Mouse (Mus musculus) adrenal gland, adult (tissue): Measurements from ENCODE around the gene Tmtc2.
A peak's percentile ranks its signal among the peaks of the same experiment; 100 is the strongest.

Experiments used
- DNase-seq, 2 experiments: peaks; one replicate each; pipeline ENCODE4 v3.0.0; 2022 to 2023; ENCODE audit warnings: low spot score in 1 of 2; ENCODE audit not compliant: inconsistent age in 2 of 2

The Tmtc2 gene

GRCm38 (mm10) chr10:105318869-105319268, 255.4 kb downstream of the Tmtc2 start:
- DNase-seq = no peak

GRCm38 (mm10) chr10:105312986-105313385, 261.3 kb downstream of the Tmtc2 start:
- DNase-seq = peak in 1 of 2 experiments; percentile 21

DNA sequence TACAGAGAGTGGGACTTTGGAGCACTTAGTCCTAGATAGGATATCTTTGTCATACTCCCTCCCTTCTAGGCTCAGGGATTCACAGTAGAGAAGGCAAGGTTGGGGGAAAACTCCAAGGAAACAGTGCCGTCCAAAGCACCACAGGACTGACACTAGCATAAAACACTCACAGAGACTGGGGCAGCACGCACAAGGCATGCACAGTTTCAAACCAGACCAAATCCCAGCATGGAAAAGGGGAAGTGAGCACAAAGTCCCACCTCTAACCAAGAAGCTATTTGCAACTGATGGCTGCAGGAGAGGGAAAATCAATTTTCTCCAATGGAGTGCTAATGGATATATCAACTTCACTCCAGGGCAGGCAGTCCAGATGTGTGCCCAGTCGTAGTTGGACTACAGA, 276.7 kb downstream of the Tmtc2 start:
- no peak for DNase-seq

DNA sequence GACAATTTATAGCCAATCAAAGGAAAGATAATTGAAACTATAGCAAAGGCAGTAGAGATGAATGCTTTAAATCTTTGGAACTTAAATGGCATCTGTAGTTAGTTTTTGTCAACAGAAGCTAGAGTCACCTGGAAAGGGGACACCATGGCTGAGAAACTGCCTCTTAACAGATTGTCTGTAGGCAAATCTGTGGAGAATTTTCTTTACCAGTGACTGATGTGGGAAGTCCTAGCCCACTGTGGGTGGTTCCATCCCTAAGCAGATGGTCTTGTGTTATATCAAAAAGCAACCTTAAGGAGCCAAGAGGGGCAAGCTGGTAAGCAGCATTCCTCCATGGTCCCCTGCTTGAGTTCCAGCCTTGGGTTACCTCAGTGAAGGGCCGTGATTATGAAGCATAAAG, 281.3 kb downstream of the Tmtc2 start:
- no peak for DNase-seq

DNA sequence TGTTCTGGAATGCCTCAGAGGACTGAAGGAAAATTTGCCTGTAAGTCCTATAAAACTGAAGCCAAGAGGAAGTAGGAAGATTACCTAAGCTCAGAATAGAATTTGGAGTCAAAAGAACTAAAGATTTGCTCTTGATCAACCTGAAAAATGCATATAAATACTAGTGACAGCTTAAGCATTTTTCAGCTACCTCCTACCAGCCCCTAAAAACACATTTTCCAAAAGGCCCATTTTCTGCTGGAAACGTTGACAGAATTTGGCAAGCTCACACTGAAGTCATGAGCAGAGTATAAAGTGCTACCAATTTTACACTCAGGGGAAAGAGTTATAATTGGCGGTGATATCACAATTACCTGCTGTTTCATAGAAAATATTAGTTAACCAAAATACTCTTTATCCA, 285.8 kb downstream of the Tmtc2 start:
- no peak for DNase-seq

- DNase-seq = no peak
These were observed 286.7 kb downstream of the Tmtc2 start for GRCm38 (mm10) chr10:105287575-105287974.

- DNase-seq = no peak
These were observed 287.2 kb downstream of the Tmtc2 start for GRCm38 (mm10) chr10:105287064-105287463.

DNA sequence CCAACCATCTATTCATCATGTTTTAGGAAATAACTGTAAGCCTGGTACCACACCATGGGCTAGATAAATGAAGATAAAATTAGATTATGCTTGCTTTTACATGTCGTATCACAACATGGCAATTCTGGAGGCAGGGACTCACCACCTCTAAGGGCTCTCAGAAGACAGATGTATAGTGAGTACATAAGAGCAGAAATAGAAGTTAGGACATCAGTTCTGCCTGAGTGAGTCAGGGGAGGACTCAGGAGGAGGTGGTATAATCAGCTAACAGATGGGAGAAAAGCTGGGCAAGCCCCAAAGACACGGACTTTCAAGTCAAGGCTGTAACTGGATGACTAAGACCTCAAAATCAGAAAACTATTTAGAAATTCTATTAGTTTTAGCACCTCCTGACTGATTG, 288.0 kb downstream of the Tmtc2 start:
- no peak for DNase-seq

DNA sequence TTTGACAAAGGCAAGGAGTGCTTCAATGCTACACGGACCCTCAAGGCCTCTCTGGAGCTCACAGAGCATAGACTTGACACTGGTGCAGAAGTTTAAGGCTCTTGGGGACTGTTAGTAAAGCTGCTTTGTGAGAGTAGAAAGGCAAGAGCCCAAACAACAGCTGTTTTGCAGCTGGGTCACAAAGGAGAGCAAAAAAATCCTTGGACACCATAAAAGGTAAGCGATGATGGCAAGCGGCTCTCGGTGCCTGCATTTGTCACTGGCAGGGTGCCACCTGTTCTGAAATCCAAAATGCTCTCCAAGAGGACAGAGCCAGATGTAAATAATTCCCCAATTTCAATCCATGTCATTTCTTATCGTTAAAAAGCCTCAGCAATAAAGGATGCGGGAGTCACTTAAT, 290.1 kb downstream of the Tmtc2 start:
- peak in 1 of 2 experiments; percentile 28 for DNase-seq

DNA sequence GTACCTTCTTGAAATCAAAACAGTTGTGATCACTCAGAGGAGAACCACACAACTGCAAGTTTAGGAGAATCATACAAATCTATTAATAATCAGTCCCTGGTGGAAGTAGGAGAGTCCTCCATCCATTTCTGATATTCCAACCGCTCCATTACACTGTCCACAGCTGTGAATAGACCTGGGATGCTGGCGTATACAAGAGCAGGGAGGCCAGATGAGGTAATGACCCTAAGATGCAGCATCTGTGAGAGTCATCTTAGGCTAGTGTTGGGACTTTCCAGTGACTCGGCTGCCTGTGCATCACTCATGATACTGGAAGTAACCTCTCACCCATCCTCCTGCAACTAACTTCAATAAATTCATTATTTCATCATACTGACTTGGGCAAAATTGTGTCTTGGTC, 293.3 kb downstream of the Tmtc2 start:
- DNase-seq = no peak

- DNase-seq = no peak
These were observed 314.2 kb downstream of the Tmtc2 start for GRCm38 (mm10) chr10:105260053-105260452.

- DNase-seq = peak; percentile 39 to 74
These were observed 336.0 kb downstream of the Tmtc2 start for GRCm38 (mm10) chr10:105238291-105238690.

GRCm38 (mm10) chr10:105232864-105233263, 341.4 kb downstream of the Tmtc2 start:
- DNase-seq = no peak

- DNase-seq = no peak
These were observed 343.8 kb downstream of the Tmtc2 start for GRCm38 (mm10) chr10:105230416-105230815.

DNA sequence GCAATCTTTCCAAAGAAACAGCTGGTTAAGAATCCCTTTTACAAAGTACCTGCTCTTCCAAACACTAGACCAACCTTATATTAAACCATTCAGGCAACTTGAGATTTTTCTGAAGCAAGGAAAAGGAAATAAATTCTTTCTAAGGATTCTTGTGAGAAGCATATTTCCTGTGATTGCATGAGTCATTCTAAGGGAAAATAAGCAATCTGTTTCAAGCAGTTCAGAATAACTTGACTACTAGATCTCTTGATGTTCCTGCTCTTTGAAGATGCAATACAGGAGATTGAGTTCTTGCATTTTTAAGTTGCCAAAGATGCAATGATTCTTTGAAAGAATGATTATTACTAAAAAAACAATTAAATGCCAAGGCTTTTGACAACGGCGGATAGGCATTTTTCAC, 345.6 kb downstream of the Tmtc2 start:
- no peak for DNase-seq

GRCm38 (mm10) chr10:105227631-105228030, 346.6 kb downstream of the Tmtc2 start:
- DNase-seq = no peak

DNA sequence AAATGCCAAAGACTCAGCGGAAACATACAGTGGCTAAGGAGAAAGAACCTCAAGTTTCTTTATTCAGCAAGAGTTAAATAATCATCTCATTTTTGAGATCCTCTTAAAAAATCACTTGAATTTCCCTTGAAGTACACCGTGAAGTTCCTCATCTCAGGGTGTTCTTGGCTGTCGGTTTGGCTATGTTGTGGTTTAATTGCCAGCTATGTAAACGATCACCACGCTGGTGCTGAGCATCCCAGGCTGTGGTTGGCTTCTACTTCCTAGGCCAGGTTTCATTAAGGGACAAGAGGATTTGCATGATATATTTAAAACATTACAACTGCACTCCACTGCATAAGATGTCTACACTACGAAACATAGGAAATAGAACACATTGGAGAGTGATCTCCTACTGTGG, 348.5 kb downstream of the Tmtc2 start:
- DNase-seq = no peak

DNA sequence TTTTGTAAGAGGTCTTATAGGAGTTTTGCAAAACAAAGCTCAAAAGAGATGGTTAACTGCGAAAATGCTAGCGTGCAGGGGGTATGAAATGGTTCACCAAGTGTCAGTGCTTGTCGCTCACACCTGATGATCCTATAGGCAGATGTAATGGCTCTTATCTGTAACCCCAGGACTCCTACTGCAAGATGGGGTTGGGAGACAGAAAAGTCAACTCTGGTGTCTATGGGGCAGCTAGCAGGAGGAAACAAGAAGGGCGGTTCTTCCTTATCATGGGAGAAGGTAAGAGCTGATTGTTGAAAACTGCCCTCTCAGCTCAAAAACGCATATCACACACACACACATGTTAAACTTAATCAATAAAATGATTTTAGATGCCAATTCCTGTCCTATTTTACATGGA, 351.3 kb downstream of the Tmtc2 start:
- no peak for DNase-seq

DNA sequence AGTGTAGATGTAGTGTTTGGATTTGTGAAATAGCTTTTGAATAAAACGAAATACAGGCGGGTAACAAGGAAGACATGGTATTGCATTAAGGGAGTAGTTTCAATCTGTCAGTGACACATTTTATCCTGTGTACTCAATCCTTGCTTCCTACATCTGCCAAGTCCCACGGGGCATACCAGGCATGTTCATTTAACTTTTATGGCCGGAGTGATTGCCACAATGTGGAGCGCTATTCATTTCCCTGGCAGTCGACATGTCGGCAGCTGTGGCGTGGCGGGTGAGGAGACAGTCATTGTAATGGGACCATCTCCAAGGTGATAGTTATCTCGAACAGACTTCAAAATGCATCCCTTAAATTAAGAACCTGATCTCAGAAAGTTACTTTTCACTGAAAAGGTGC, 372.8 kb downstream of the Tmtc2 start:
- DNase-seq = no peak

GRCm38 (mm10) chr10:105200678-105201077, 373.6 kb downstream of the Tmtc2 start:
- DNase-seq = no peak

DNA sequence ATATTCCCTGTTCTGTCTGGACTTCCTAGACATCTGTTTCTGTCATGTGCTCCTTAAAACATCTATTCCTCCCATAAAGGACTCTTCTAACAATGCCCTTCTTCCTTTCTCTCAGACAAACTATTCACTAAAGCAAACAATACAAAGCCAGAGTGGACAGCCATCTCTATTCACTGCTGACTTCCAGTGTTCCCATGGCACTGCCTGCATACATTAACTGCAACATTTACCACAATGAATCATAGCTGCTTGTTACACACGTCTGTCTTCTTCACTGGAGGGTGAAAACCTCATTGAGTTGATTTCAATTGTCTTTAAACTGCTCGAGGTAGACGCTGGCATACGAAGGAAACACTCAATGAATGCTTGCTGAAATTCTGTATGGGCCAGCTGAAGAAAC, 374.2 kb downstream of the Tmtc2 start:
- DNase-seq = no peak

DNA sequence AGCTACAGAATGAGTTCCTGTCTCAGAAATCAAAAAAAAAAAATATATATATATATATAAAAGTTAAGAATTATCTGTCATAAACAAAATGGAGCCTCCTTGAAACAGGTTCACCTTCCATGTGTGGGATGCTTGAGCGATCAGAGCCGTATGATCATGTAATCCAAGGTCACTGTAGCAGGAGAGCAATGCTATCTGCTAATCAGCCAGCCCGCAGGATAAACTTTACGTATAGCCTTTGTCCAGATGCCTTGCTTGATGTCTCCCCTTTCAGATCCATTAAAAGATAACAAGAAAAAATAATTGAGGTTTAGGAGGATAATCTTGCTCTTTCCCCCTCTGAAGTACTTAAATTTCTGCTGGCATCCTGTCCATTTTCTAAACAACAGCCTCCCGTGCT, 374.7 kb downstream of the Tmtc2 start:
- DNase-seq = no peak

DNA sequence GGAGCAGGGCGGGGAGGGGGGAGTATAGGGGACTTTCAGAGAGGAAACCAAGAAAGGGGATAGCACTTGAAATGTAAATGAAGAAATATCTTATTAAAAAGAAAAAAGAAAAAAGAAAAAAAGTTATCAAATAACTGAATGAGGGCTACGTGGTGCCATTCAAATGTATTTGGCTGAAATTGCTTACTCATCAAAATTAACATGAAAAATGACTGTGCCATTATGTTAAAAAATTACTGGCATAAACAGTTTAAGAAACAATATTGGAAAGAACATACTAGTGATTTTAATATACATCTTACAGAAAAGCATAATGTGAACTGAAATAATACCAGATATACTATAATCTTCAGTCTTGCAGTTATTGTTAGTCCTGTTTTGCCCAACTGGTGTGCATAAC, 378.9 kb downstream of the Tmtc2 start:
- DNase-seq = no peak
